Mouse (Mus musculus) layer of hippocampus, adult 18-20 months (tissue): ENCODE results near the gene Igsf21. TPM values are rescaled to one million over a fixed set of nuclear protein-coding genes. Genes with fewer than 3 reads are reported as not detected.

Source experiments
- DNase-seq, 2 experiments: peaks; one replicate each; pipeline ENCODE4 v3.0.0; 2022; ENCODE audit warnings: low spot score in 2 of 2
- total RNA-seq, 2 experiments: library from RNA; stranded (reverse); gene quantifications; 2 replicates each; pipeline ENCODE4 v1.2.3; 2021

Igsf21 gene
- total RNA-seq, 2 experiments from 2014 or later: 30.0 to 40.3 TPM

- no peak for DNase-seq
Measured at GRCm38 (mm10) chr4:140147079-140147840, 99.3 kb downstream of the Igsf21 start.

GRCm38 (mm10) chr4:140143884-140144525 is 102.6 kb downstream of the Igsf21 start:
- peak in 1 of 2 experiments; percentile 32 for DNase-seq

DNA sequence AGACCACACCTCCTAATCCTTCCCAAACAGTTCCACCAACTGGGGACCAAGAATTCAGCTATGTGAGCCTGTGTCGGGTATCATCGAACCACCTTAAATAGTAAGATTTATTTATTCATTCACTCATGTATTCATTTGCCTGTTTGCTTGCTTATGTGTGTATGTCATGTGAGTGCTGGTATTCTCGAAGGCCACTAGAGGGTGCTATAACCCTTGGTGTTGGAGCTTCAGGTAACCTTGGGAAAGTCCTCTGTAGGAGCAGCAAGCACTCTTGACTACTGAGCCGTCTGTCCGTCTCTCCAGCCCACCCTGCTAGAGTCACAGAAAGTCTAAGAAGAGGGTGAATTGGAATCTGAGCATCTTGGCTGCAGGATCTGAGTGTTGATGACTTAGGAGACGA is 103.4 kb downstream of the Igsf21 start:
- DNase-seq: no peak

- DNase-seq: no peak
Measured at GRCm38 (mm10) chr4:140140485-140140884, 106.1 kb downstream of the Igsf21 start.

GRCm38 (mm10) chr4:140138846-140139245 is 107.7 kb downstream of the Igsf21 start:
- DNase-seq: no peak

- no peak for DNase-seq
Measured at GRCm38 (mm10) chr4:140131625-140132321, 114.8 kb downstream of the Igsf21 start.

DNA sequence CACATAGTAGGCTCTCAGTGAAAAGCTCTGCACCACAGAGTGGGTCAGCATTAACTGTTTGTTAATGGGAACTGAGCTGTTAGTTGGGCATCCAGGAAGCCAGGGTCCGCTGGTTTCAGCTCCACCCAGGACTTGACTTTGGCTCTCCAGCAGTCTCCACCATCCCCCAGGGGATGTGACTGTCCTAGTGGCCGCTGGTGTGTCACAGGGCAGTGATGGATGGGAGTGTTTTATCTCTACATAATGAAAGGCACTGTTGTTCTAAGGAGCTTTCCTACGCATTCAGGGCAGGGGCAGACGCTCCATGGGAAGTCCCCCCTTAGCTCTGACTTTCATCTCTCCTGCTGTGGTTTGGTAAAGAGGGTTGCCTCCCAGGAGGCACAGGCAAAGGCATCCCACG is 115.4 kb downstream of the Igsf21 start:
- no peak for DNase-seq

GRCm38 (mm10) chr4:140129553-140130275 is 116.9 kb downstream of the Igsf21 start:
- DNase-seq: no peak

DNA sequence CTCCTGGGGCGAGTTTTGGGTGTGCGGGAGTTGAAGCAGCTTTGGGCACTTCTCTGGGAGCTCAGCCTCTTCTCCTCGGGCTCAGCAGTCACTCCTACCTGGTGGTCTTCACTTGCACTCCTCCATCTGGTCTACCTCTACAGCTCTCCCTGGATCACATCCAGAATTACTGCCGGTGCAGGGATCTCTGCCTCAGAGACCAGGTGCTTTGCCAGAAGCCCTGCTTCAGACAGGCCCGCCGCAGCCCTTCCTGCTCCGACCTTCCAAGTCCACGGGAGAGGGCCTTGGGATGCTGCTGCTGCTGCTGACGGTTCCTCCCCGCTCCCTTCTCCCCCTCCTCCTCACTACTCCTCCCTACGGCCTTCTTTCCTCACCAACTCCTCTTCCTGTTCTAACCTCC is 118.5 kb downstream of the Igsf21 start:
- no peak for DNase-seq

GRCm38 (mm10) chr4:140125806-140126205 is 120.8 kb downstream of the Igsf21 start:
- DNase-seq: no peak

GRCm38 (mm10) chr4:140122534-140122933 is 124.0 kb downstream of the Igsf21 start:
- no peak for DNase-seq

- DNase-seq: no peak
Measured at GRCm38 (mm10) chr4:140117275-140117691, 129.3 kb downstream of the Igsf21 start.

DNA sequence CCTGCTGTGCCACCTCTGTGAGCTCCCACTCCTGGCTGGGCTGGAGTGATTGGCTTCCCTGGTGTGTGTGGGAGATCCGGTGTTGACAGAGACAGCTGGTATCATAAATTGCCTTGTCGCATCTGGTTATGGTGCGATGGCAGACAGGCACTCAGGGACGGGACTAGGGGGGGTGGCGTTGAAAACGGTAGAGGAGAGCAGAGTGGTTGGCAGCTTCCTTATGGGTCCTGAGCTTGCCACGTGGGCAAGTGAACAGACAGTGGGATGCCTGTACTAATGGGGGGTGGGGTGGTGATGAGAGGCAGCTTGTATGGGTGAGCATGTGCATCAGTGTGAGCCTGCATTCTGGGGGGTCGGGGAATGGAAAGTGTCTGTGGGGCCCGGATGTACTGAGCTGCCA is 130.8 kb downstream of the Igsf21 start:
- DNase-seq: peak; percentile 28 to 58

DNA sequence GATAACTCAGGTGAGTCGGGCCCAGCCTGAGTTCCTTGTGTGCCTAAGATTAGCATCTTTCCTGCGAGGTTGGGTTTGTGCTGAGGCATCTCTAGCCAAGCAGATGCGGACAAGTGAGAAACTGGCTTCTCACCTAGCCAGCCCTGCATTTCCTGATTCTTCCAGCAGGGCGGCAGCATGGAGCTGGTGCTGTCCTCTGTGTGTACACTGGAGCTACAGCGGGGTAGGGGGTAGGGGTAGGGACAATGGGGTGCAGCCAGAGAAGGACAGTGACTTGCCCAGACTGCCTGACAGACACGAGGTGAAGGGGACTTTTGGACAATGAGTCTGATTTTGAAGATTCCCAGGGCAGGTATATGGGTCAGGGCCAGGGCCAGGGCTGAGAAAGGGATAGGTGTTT is 131.5 kb downstream of the Igsf21 start:
- no peak for DNase-seq

- DNase-seq: no peak
Measured at GRCm38 (mm10) chr4:140113690-140114475, 132.7 kb downstream of the Igsf21 start.

- DNase-seq: no peak
Measured at GRCm38 (mm10) chr4:140109626-140109948, 137.0 kb downstream of the Igsf21 start.

DNA sequence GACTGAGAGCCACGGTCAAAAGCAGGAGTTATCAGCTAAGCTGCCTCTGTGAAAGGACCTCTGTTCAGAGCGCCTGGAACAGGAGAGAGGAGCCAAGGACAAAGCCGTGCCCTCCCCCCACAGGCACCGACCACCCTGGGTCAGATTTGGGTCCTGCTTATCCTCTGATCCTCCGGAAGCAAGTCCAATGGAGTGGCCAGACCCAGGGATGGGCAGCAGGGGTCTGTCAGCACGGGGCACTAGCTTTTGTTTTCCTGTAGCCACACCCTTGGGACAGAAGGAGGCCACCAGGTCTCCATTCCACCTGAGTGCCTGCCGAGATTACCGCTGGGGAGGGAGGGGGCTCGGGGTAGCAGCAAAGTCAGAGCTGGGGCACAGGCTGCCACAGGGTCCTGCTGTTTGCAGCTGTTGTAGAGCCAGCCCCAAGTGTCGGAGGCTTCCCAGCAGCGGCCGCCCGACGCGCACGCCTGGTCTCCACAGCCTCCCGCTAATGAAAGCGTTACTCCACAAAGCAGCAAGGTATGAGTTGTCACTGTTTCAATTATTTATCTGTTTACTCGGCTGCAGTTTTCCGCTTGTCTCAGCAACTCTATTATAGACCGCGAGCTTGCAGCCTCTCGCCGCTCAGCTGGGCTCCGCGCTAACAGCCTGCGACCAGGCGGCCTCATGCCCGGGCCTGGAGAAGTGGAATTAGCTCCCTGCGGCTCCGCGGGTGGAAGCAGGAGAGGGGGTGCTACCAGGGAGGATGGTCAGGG is 137.5 kb downstream of the Igsf21 start:
- DNase-seq: no peak

GRCm38 (mm10) chr4:140107161-140107560 is 139.4 kb downstream of the Igsf21 start:
- DNase-seq: no peak

DNA sequence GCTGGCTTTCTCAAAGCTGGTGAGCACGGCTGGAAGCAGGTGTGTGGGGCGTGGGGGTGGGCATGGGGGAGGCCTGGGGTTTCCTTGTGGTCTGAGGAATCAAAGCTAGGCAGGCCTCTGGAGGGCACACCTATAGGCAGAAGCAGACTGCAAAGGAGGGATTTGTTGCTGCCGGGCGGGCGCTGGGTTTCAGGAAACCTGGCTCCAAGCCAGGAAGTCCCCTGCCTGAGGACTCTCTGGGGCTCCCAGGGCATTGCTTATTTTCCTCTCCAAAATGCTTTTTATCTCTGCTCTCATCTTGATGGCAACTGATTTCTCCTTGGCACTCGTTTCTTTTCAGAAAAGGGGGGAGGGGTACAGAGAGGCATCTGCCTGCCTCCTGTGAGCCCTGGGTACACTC is 141.8 kb downstream of the Igsf21 start:
- DNase-seq: no peak
